Mouse (Mus musculus) cerebellum, adult 9-10 months (tissue): ENCODE data around the gene Zmym2.
"Not testable (repeated sequence)": the region's sequence is repeated elsewhere in the genome, so short reads cannot be mapped to it uniquely, and the experiment has no call there.

Experiments used
- DNase-seq: peaks from one replicate; pipeline ENCODE4 v3.0.0; 2022

The Zmym2 gene

GRCm38 (mm10) chr14:56886594-56887513 is at the start of gene Zmym2:
Gene Zmym2, plus strand, starts transcription at chr14:56886653.
- DNase-seq: peak; percentile 80

- no peak for DNase-seq
Measured at GRCm38 (mm10) chr14:56844033-56844432, 42.4 kb upstream of the Zmym2 start.

- DNase-seq: no peak
Measured at GRCm38 (mm10) chr14:56844507-56844906, 41.9 kb upstream of the Zmym2 start.

- DNase-seq: no peak
Measured at GRCm38 (mm10) chr14:56848322-56848721, 38.1 kb upstream of the Zmym2 start.

GRCm38 (mm10) chr14:56849681-56850080 is 36.8 kb upstream of the Zmym2 start:
- no peak for DNase-seq

GRCm38 (mm10) chr14:56864041-56864440 is 22.4 kb upstream of the Zmym2 start:
- DNase-seq: no peak

GRCm38 (mm10) chr14:56864641-56865040 is 21.8 kb upstream of the Zmym2 start:
- no peak for DNase-seq

- DNase-seq: not testable (repeated sequence)
Measured at GRCm38 (mm10) chr14:56865112-56865511, 21.3 kb upstream of the Zmym2 start.

GRCm38 (mm10) chr14:56873525-56873924 is 12.9 kb upstream of the Zmym2 start:
- no peak for DNase-seq

- no peak for DNase-seq
Measured at GRCm38 (mm10) chr14:56875586-56876159, 10.8 kb upstream of the Zmym2 start.

- DNase-seq: no peak
Measured at GRCm38 (mm10) chr14:56881271-56881670, 5.2 kb upstream of the Zmym2 start.

- no peak for DNase-seq
Measured at GRCm38 (mm10) chr14:56883431-56883830, 3.0 kb upstream of the Zmym2 start.

GRCm38 (mm10) chr14:56885308-56885771 is 1.1 kb upstream of the Zmym2 start:
- peak; percentile 88 for DNase-seq

GRCm38 (mm10) chr14:56885986-56886593 is 363 bp upstream of the Zmym2 start:
- peak; percentile 81 for DNase-seq

GRCm38 (mm10) chr14:56887514-56887880 is 1.0 kb downstream of the Zmym2 start:
- no peak for DNase-seq

- peak; percentile 75 for DNase-seq
Measured at GRCm38 (mm10) chr14:56887887-56888286, 1.4 kb downstream of the Zmym2 start.

- no peak for DNase-seq
Measured at GRCm38 (mm10) chr14:56888416-56888815, 2.0 kb downstream of the Zmym2 start.

- no peak for DNase-seq
Measured at GRCm38 (mm10) chr14:56894417-56894816, 8.0 kb downstream of the Zmym2 start.

- no peak for DNase-seq
Measured at GRCm38 (mm10) chr14:56896521-56896920, 10.1 kb downstream of the Zmym2 start.

- DNase-seq: no peak
Measured at GRCm38 (mm10) chr14:56897475-56897874, 11.0 kb downstream of the Zmym2 start.

GRCm38 (mm10) chr14:56899656-56900055 is 13.2 kb downstream of the Zmym2 start:
- no peak for DNase-seq

- no peak for DNase-seq
Measured at GRCm38 (mm10) chr14:56903039-56903438, 16.6 kb downstream of the Zmym2 start.

GRCm38 (mm10) chr14:56905696-56906095 is 19.2 kb downstream of the Zmym2 start:
- DNase-seq: no peak

- peak; percentile 45 for DNase-seq
Measured at GRCm38 (mm10) chr14:56918532-56918931, 32.1 kb downstream of the Zmym2 start.
